Mouse (Mus musculus) heart, adult 2 months (tissue): ENCODE measurements at regions not wholly inside any gene's neighbourhood (a gene's known extent, or its start where the extent isn't known, plus 50 kb on each side); places are given as distances from the start of the nearest gene placed in this dataset.
"Not testable (repeated sequence)": the region's sequence is repeated elsewhere in the genome, so short reads cannot be mapped to it uniquely, and the experiment has no call there.

Source experiments
- DNase-seq, 2 experiments: peaks; one replicate each; pipeline ENCODE4 v3.0.0; 2021
- H3K27ac ChIP-seq: fragments of 200-600 bp; 2 replicates; pipeline ENCODE4 v1.8.1; 2022
- H3K27me3 ChIP-seq: fragments of 200-500 bp; 2 replicates; pipeline ENCODE4 v1.6.1; 2012; ENCODE audit warnings: mild to moderate bottlenecking, low read length, inconsistent platforms, mixed read lengths; ENCODE audit not compliant: control insufficient read depth, insufficient read depth
- H3K36me3 ChIP-seq: fragments of 200-500 bp; 2 replicates; pipeline ENCODE4 v1.6.1; 2012; ENCODE audit warnings: low read length, inconsistent platforms; ENCODE audit not compliant: control insufficient read depth, insufficient read depth
- H3K4me1 ChIP-seq: fragments of 200-500 bp; 2 replicates; pipeline ENCODE4 v1.6.1; 2011; ENCODE audit warnings: low read length; ENCODE audit not compliant: control insufficient read depth, insufficient read depth
- H3K4me3 ChIP-seq: fragments of 200-600 bp; 2 replicates; pipeline ENCODE4 v1.8.1; 2022
- H3K79me2 ChIP-seq: fragments of 200-500 bp; replicated peaks from 2 replicates; pipeline ENCODE4 v1.6.1; 2012; ENCODE audit warnings: mild to moderate bottlenecking, inconsistent platforms, low read length, moderate library complexity, mixed read lengths; ENCODE audit not compliant: control insufficient read depth, insufficient read depth
- H3K9ac ChIP-seq: fragments of 200-500 bp; 2 replicates; pipeline ENCODE4 v1.6.1; 2012; ENCODE audit warnings: low read depth, mild to moderate bottlenecking, control low read depth, inconsistent platforms, low read length, mixed read lengths
- CTCF ChIP-seq: fragments of 200-600 bp; IDR thresholded peaks from 2 replicates; pipeline ENCODE4 v1.8.1; 2022; ENCODE audit warnings: antibody characterized with exemption, mild to moderate bottlenecking, moderate library complexity
- EP300 ChIP-seq: fragments of 200-500 bp; IDR thresholded peaks from 2 replicates; pipeline ENCODE4 v1.6.1; 2011; ENCODE audit warnings: low read depth, low read length, control low read depth; ENCODE audit not compliant: insufficient read depth
- POLR2A ChIP-seq: fragments of 200-500 bp; IDR thresholded peaks from 2 replicates; pipeline ENCODE4 v1.6.1; 2011; ENCODE audit warnings: mild to moderate bottlenecking, low read depth, low read length, control low read depth; ENCODE audit not compliant: insufficient read depth
- WGBS: fragments of 180-500 bp; shearing (Covaris S2); methylation state at CpG from one replicate; pipeline ENCODE4 v1.1.7; 2018; 5-methylcytosine and 5-hydroxymethylcytosine counted together
- intact Hi-C: fragments of 180-260 bp; cut with DNase I; formaldehyde crosslinking; loops from one replicate; pipeline ENCODE4 v1.15.1; 2025

GRCm38 (mm10) chr7:73069352-73069751 is 306.0 kb upstream of the Rgma start:
- Histone ChIP-seq H3K27me3 (no peaks in the 10 kb centered on the region), H3K4me3 (no peak overlapping the region), H3K79me2 (no peaks in the 10 kb centered on the region), H3K27ac (no peak overlapping the region), H3K36me3 (no peaks in the 10 kb centered on the region), H3K9ac (no peak overlapping the region), H3K4me1 (no peaks in the 10 kb centered on the region; the same call in 1 of the 2 replicates)
- 14% methylated on average over 4 of the region's 4 CpGs for WGBS
- TF ChIP-seq EP300 (no peak), POLR2A (no peak), CTCF (no peak)
- intact Hi-C loops = no loop called here
- DNase-seq = no peak

GRCm38 (mm10) chr7:73075391-73075790 is 299.9 kb upstream of the Rgma start:
- H3K27me3 ChIP-seq, intact Hi-C loops, H3K4me3 ChIP-seq, H3K27ac ChIP-seq, H3K4me1 ChIP-seq, H3K36me3 ChIP-seq, H3K79me2 ChIP-seq, H3K9ac ChIP-seq, DNase-seq: not testable (repeated sequence)
- WGBS = 92% methylated on average over 7 of the region's 7 CpGs

GRCm38 (mm10) chr7:73087496-73088185 is 287.7 kb upstream of the Rgma start:
- DNase-seq = peak in 1 of 2 experiments; percentile 10
- H3K36me3 ChIP-seq = no peaks in the 10 kb centered on the region
- H3K79me2 ChIP-seq = no peaks in the 10 kb centered on the region
- no peaks in the 10 kb centered on the region for H3K4me1 ChIP-seq
- WGBS = 79% methylated on average over 10 of the region's 10 CpGs
- H3K9ac ChIP-seq = no peak overlapping the region
- TF ChIP-seq CTCF (no peak), POLR2A (no peak), EP300 (no peak)
- no peak overlapping the region for H3K27ac ChIP-seq
- no peak overlapping the region for H3K4me3 ChIP-seq
- no peaks in the 10 kb centered on the region for H3K27me3 ChIP-seq
- intact Hi-C loops = no loop called here

GRCm38 (mm10) chr7:73088321-73088720 is 287.0 kb upstream of the Rgma start:
- peak in 1 of 2 experiments; percentile 12 for DNase-seq
- TF ChIP-seq EP300 = no peak
- TF ChIP-seq CTCF = no peak
- TF ChIP-seq POLR2A = no peak
- no peaks in the 10 kb centered on the region for H3K79me2 ChIP-seq
- H3K4me1 ChIP-seq = no peaks in the 10 kb centered on the region
- no peak overlapping the region for H3K9ac ChIP-seq
- no peaks in the 10 kb centered on the region for H3K36me3 ChIP-seq
- H3K27me3 ChIP-seq = no peaks in the 10 kb centered on the region
- H3K4me3 ChIP-seq = no peak overlapping the region
- H3K27ac ChIP-seq = no peak overlapping the region
- intact Hi-C loops = no loop called here
- WGBS = 87% methylated on average over 8 of the region's 8 CpGs

GRCm38 (mm10) chr7:73091758-73092157 is 283.6 kb upstream of the Rgma start:
- no peaks in the 10 kb centered on the region for H3K36me3 ChIP-seq
- 91% methylated on average over 3 of the region's 3 CpGs for WGBS
- H3K27me3 ChIP-seq = no peaks in the 10 kb centered on the region
- intact Hi-C loops = loop anchor here (5.0 kb wide), 1 partner anchor 689 kb away; no protein-coding TSS in a partner anchor
- no peaks in the 10 kb centered on the region for H3K79me2 ChIP-seq
- TF ChIP-seq EP300 = no peak
- no peak for TF ChIP-seq CTCF
- no peak for TF ChIP-seq POLR2A
- no peak overlapping the region for H3K27ac ChIP-seq
- no peak overlapping the region for H3K9ac ChIP-seq
- no peaks in the 10 kb centered on the region for H3K4me1 ChIP-seq
- no peak for DNase-seq
- no peak overlapping the region for H3K4me3 ChIP-seq

- no peak overlapping the region for H3K9ac ChIP-seq
- TF ChIP-seq EP300 = no peak
- no peak for TF ChIP-seq POLR2A
- TF ChIP-seq CTCF = peak; percentile 70
- intact Hi-C loops = loop anchor here (5.0 kb wide), 1 partner anchor 692 kb away; no protein-coding TSS in a partner anchor
- DNase-seq = peak in 1 of 2 experiments; percentile 10
- no peaks in the 10 kb centered on the region for H3K27me3 ChIP-seq
- H3K79me2 ChIP-seq = no peaks in the 10 kb centered on the region
- no peaks in the 10 kb centered on the region for H3K36me3 ChIP-seq
- WGBS = 39% methylated on average over 3 of the region's 3 CpGs
- no peak overlapping the region for H3K27ac ChIP-seq
- H3K4me3 ChIP-seq = no peak overlapping the region
- H3K4me1 ChIP-seq = no peaks in the 10 kb centered on the region
Measured at GRCm38 (mm10) chr7:73094059-73094458, 281.2 kb upstream of the Rgma start.
